In genomic region chr7:115140286-115140685, GRCm38 (mm10) we compare ENCODE assay signal across 18 mouse cellular contexts.
A peak's percentile ranks its signal among the peaks of the same experiment; 100 is the strongest.
DNase-seq lines count a peak whose midpoint lies in the region; TF ChIP-seq lines count a peak whose summit lies in the region.
"Had no signal": no experiment of that assay in that cellular context is flagged by ENCODE, and none has a peak within 500 bp of the region (broad histone marks: within the 10 kb centered on the region; RNA-seq: fewer than 3 reads in every experiment).

No protein-coding gene starts in this region.

- no peaks in the 10 kb centered on the region for H3K27me3 ChIP-seq in kidney, adult 2 months (replicated peaks; ENCODE audit: control insufficient read depth, insufficient read depth, low read length)
- H3K27me3 ChIP-seq in cerebellum, adult 2 months (ENCODE audit: control insufficient read depth, insufficient read depth, low read length) = no peaks in the 10 kb centered on the region; the same call in 1 of the 2 replicates
- H3K27me3 ChIP-seq: heart, embryonic 12.5 days; intestine, embryonic 15.5 days; limb, embryonic 12.5 days had no signal

- H3K27ac ChIP-seq in gastrocnemius, adult 2 months = no peak overlapping the region
- no peak overlapping the region for H3K27ac ChIP-seq in kidney, adult 2 months (ENCODE audit: insufficient read depth, low read depth, low read length)
- H3K27ac ChIP-seq in cerebellum, adult 2 months (ENCODE audit: insufficient read depth, low read length) = no peak overlapping the region
- H3K27ac ChIP-seq: intestine, embryonic 15.5 days; layer of hippocampus, adult 2 months; left cerebral cortex, adult 2 months; limb, embryonic 12.5 days; liver, embryonic 14.5 days; midbrain, embryonic 12.5 days had no signal

- H3K36me3 ChIP-seq in kidney, adult 2 months (ENCODE audit: control insufficient read depth, insufficient read depth, low read length) = no peaks in the 10 kb centered on the region
- H3K36me3 ChIP-seq: heart, embryonic 12.5 days; intestine, embryonic 15.5 days; limb, embryonic 12.5 days; midbrain, embryonic 12.5 days had no signal

- peak; percentile 44 for DNase-seq in gastrocnemius, adult 2 months
- DNase-seq in gastrocnemius, postnatal 4 days (ENCODE audit: low spot score in 2 of 2) = no peak
- DNase-seq in kidney, adult 2 months = peak; percentile 60
- no peak for DNase-seq in kidney, adult 11 months
- peak; percentile 44 for DNase-seq in brain, adult 2 months (ENCODE audit: low read depth, low spot score)
- peak; percentile 9 to 49 for DNase-seq in cerebellum, adult 2 months
- DNase-seq in layer of hippocampus, adult 8-10 months (ENCODE audit: low spot score in 2 of 2) = no peak
- DNase-seq: adrenal gland, postnatal 36 days; kidney, postnatal 10 days; right cerebral cortex, postnatal 14 days; thymus, postnatal 36 days had no signal

- no peak overlapping the region for H3K4me3 ChIP-seq in gastrocnemius, adult 2 months
- no peak overlapping the region for H3K4me3 ChIP-seq in kidney, adult 2 months (ENCODE audit: insufficient read depth, low read depth, low read length)
- no peak overlapping the region for H3K4me3 ChIP-seq in cerebellum, adult 2 months (replicated peaks; ENCODE audit: insufficient read depth, low read depth, low read length)
- H3K4me3 ChIP-seq: heart, embryonic 12.5 days; intestine, embryonic 15.5 days; layer of hippocampus, adult 2 months; left cerebral cortex, adult 2 months; limb, embryonic 12.5 days; midbrain, embryonic 12.5 days had no signal

- WGBS in kidney, adult 2 months = 72% methylated on average over 3 of the region's 3 CpGs
- 20% methylated on average over 3 of the region's 3 CpGs for WGBS in cerebellum, adult 2 months

- no peaks in the 10 kb centered on the region for H3K4me1 ChIP-seq in kidney, adult 2 months (ENCODE audit: control insufficient read depth, insufficient read depth, low read length)
- no peaks in the 10 kb centered on the region for H3K4me1 ChIP-seq in cerebellum, adult 2 months (ENCODE audit: control insufficient read depth, insufficient read depth, low read length)
- H3K4me1 ChIP-seq: intestine, embryonic 15.5 days; midbrain, embryonic 12.5 days had no signal

- intact Hi-C loops in gastrocnemius, adult 2 months (cut with DNase I) = no loop called here

- TF ChIP-seq CTCF in gastrocnemius, adult 2 months (IDR thresholded peaks at IDR 0.05) = no peak
- no peak for TF ChIP-seq CTCF in kidney, adult 2 months (conservative IDR thresholded peaks at IDR 0.05; ENCODE audit: insufficient read depth, insufficient read length, low read depth, low read length)
- TF ChIP-seq CTCF in cerebellum, adult 2 months (IDR thresholded peaks at IDR 0.05; ENCODE audit: borderline replicate concordance, insufficient read depth, low read depth, low read length) = no peak

- TF ChIP-seq POLR2A in kidney, adult 2 months (IDR thresholded peaks at IDR 0.05; ENCODE audit: low read depth, low read length) = no peak
- no peak for TF ChIP-seq POLR2A in cerebellum, adult 2 months (IDR thresholded peaks at IDR 0.05; ENCODE audit: borderline replicate concordance, insufficient read depth, low read length)

Comparison
In these comparisons a context has a peak if more than half of its experiments do, and no peak if none do; other contexts are left out.
1. DNase-seq: peak in gastrocnemius, adult 2 months (single experiment), kidney, adult 2 months (single experiment), brain, adult 2 months (single experiment) and cerebellum, adult 2 months (2 of 2); none in gastrocnemius, postnatal 4 days (0 of 2), kidney, adult 11 months (single experiment) and layer of hippocampus, adult 8-10 months (0 of 2).